Comparison of ENCODE assay signal across 7 mouse cellular contexts in the genomic region with DNA sequence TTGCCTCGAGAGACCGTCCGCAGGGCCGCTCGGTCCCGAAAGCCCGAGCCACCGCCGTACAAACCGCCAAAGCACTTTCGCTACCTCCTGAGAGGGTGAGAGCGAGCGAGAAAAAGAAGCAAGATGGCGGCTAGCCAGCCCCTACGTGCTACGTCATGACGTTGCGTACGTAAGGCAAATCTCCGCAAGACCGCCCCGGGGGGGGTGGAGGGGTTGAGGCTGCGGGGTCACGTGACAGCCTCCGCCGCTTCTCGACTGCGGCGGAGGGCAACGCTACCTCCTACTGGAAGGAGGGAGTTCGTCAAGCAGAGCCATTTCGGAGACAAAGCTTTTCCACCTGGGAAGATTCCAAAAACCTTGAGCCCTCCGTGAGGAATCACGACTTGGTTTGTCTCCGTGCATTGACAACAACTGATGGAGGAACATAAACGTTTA. TPM values are rescaled to one million over a fixed set of nuclear protein-coding genes. Genes with fewer than 3 reads are reported as not detected.
A peak's percentile ranks its signal among the peaks of the same experiment; 100 is the strongest.
DNase-seq lines count a peak whose midpoint lies in the region; ATAC-seq lines count a peak whose summit lies in the region.

A gene (minus strand): TSS at position 156 of the 435 bp plus-strand sequence.

- H3K9ac ChIP-seq in embryonic facial prominence, embryonic 12.5 days = peak within 1 kb of the TSS; percentile 100
- peak within 1 kb of the TSS; percentile 99 for H3K9ac ChIP-seq in limb, embryonic 11.5 days (ENCODE audit: low read length)
- peak within 1 kb of the TSS; percentile 92 for H3K9ac ChIP-seq in midbrain, embryonic 14.5 days (replicated peaks; ENCODE audit: low read length)

- peak; percentile 93 for ATAC-seq in embryonic facial prominence, embryonic 12.5 days (ENCODE audit: insufficient number of reproducible peaks, insufficient read depth, low FRiP score, low TSS enrichment)
- ATAC-seq in limb, embryonic 11.5 days (ENCODE audit: insufficient number of reproducible peaks, low FRiP score, low TSS enrichment, low read depth) = peak; percentile 96
- peak; percentile 95 for ATAC-seq in midbrain, embryonic 14.5 days (ENCODE audit: low FRiP score, low TSS enrichment)

- DNase-seq in adrenal gland, postnatal 25 days = peak; percentile 99
- peak; percentile 100 for DNase-seq in heart, adult 11 months
- DNase-seq in kidney, adult 18-20 months = peak; percentile 100
- peak; percentile 99 for DNase-seq in limb, embryonic 11.5 days (ENCODE audit: low spot score)
- DNase-seq in midbrain, embryonic 14.5 days = peak; percentile 100
- DNase-seq in spleen, adult 18-20 months = peak; percentile 94 to 97

- peaks cover 14% of the 10 kb centered on the region for H3K4me1 ChIP-seq in embryonic facial prominence, embryonic 12.5 days
- H3K4me1 ChIP-seq in limb, embryonic 11.5 days (ENCODE audit: control insufficient read depth, insufficient read depth, low read length) = peaks cover 6% of the 10 kb centered on the region; the same call in 1 of the 2 replicates
- peaks cover 23% of the 10 kb centered on the region for H3K4me1 ChIP-seq in midbrain, embryonic 14.5 days (ENCODE audit: control insufficient read depth, insufficient read depth, low read length)

- peak within 1 kb of the TSS; percentile 100 for H3K27ac ChIP-seq in embryonic facial prominence, embryonic 12.5 days
- peak within 1 kb of the TSS; percentile 97 for H3K27ac ChIP-seq in limb, embryonic 11.5 days (replicated peaks; ENCODE audit: low read depth, low read length)
- peak within 1 kb of the TSS; percentile 98 for H3K27ac ChIP-seq in midbrain, embryonic 14.5 days (replicated peaks; ENCODE audit: low read depth, low read length)

- no peaks in the 10 kb centered on the region for H3K36me3 ChIP-seq in embryonic facial prominence, embryonic 12.5 days
- H3K36me3 ChIP-seq in limb, embryonic 11.5 days (ENCODE audit: control insufficient read depth, insufficient read depth, low read length) = no peaks in the 10 kb centered on the region
- H3K36me3 ChIP-seq in midbrain, embryonic 14.5 days (ENCODE audit: control insufficient read depth, insufficient read depth, low read length) = no peaks in the 10 kb centered on the region

- WGBS in embryonic facial prominence, embryonic 12.5 days = under 1% methylated on average over 36 of the region's 36 CpGs
- WGBS in limb, embryonic 11.5 days = 0% methylated on average over 36 of the region's 36 CpGs
- under 1% methylated on average over 36 of the region's 36 CpGs for WGBS in midbrain, embryonic 14.5 days

- no peaks in the 10 kb centered on the region for H3K27me3 ChIP-seq in embryonic facial prominence, embryonic 12.5 days
- no peaks in the 10 kb centered on the region for H3K27me3 ChIP-seq in limb, embryonic 11.5 days (ENCODE audit: control insufficient read depth, insufficient read depth, low read length)
- no peaks in the 10 kb centered on the region for H3K27me3 ChIP-seq in midbrain, embryonic 14.5 days (ENCODE audit: control insufficient read depth, insufficient read depth, low read length)

- H3K4me3 ChIP-seq in embryonic facial prominence, embryonic 12.5 days = peak within 1 kb of the TSS; percentile 99
- peak within 1 kb of the TSS; percentile 99 for H3K4me3 ChIP-seq in limb, embryonic 11.5 days (ENCODE audit: low read depth, low read length)
- H3K4me3 ChIP-seq in midbrain, embryonic 14.5 days (replicated peaks; ENCODE audit: low read depth, low read length) = peak within 1 kb of the TSS; percentile 72

- H3K4me2 ChIP-seq in embryonic facial prominence, embryonic 12.5 days (replicated peaks) = peak within 1 kb of the TSS; percentile 80
- H3K4me2 ChIP-seq in limb, embryonic 11.5 days (ENCODE audit: low read depth, severe bottlenecking) = peak within 1 kb of the TSS; percentile 84
- H3K4me2 ChIP-seq in midbrain, embryonic 14.5 days (ENCODE audit: low read length) = peak within 1 kb of the TSS; percentile 76

- H3K9me3 ChIP-seq in embryonic facial prominence, embryonic 12.5 days = no peaks in the 10 kb centered on the region
- no peaks in the 10 kb centered on the region for H3K9me3 ChIP-seq in limb, embryonic 11.5 days (ENCODE audit: control insufficient read depth, low read length)
- no peaks in the 10 kb centered on the region for H3K9me3 ChIP-seq in midbrain, embryonic 14.5 days (ENCODE audit: control insufficient read depth, low read length)

RNA-seq across cellular contexts. Expression of the gene that starts here (rescaled TPM):
- total RNA-seq in adrenal gland, postnatal 25 days (2021) = 139 and 183 TPM in 2 replicates
- polyA plus RNA-seq in embryonic facial prominence, embryonic 12.5 days (2016; fragmentation: Nextera tagmentation; extraction: Ambion mirVana) = 172 and 179 TPM in 2 replicates
- 168 and 186 TPM in 2 replicates for polyA plus RNA-seq in limb, embryonic 11.5 days (2014; fragmentation: Nextera tagmentation; extraction: Ambion mirVana)
- 165 TPM in 2 replicates for polyA plus RNA-seq in midbrain, embryonic 14.5 days (2014; fragmentation: Nextera tagmentation; extraction: Ambion mirVana)

Comparison
In these comparisons a context has a peak if more than half of its experiments do, and no peak if none do; other contexts are left out.
1. Peak in every context shown above with its lines: DNase-seq, ATAC-seq, H3K4me3 ChIP-seq and H3K27ac ChIP-seq.